Mouse (Mus musculus) testis, adult 2 months (tissue): ENCODE measurements around the gene Rnf145.

Experiments used
- CTCF ChIP-seq: fragments of 200-500 bp; IDR thresholded peaks from 2 replicates; pipeline ENCODE4 v1.5.1; 2012; ENCODE audit warnings: low read depth, mild to moderate bottlenecking, inconsistent platforms, low read length, moderate library complexity; ENCODE audit not compliant: control insufficient read depth, insufficient read depth, insufficient replicate concordance
- POLR2A ChIP-seq: fragments of 200-500 bp; IDR thresholded peaks from 2 replicates; pipeline ENCODE4 v1.6.1; 2012; ENCODE audit warnings: low read depth, mild to moderate bottlenecking, inconsistent platforms, low read length, moderate library complexity; ENCODE audit not compliant: control insufficient read depth

DNA sequence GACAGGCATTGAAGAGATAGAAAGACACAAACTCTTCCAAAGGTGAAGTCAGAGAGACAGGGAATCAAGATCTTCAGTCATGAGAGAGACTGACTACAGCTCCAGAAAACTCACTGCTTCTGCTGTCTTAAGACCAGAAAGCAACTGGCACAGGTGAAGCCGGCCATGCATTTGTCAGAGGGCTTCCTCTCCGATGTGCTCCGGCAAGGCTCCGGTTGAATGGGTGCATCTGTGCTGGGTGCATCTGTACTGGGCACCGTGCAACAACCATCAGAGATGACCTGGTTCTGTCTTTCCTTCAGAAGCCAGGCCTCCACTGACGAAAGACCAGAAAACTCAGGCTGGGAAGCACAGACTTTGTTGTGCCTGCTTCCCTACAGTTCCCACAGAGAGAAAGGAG, 38.5 kb upstream of the Rnf145 start:
- no peak for TF ChIP-seq CTCF
- TF ChIP-seq POLR2A = no peak
